Mouse (Mus musculus) liver, adult 2 months (tissue): ENCODE measurements around the gene Pyurf.

Experiments
- CTCF ChIP-seq: fragments of 200-500 bp; IDR thresholded peaks from 2 replicates; pipeline ENCODE4 v1.5.1; 2011; ENCODE audit warnings: low read depth, low read length, control low read depth
- POLR2A ChIP-seq: fragments of 200-500 bp; IDR thresholded peaks from 2 replicates; pipeline ENCODE4 v1.6.1; 2011; ENCODE audit warnings: low read length, control low read depth; ENCODE audit not compliant: insufficient read depth; ENCODE audit errors: extremely low read depth

DNA sequence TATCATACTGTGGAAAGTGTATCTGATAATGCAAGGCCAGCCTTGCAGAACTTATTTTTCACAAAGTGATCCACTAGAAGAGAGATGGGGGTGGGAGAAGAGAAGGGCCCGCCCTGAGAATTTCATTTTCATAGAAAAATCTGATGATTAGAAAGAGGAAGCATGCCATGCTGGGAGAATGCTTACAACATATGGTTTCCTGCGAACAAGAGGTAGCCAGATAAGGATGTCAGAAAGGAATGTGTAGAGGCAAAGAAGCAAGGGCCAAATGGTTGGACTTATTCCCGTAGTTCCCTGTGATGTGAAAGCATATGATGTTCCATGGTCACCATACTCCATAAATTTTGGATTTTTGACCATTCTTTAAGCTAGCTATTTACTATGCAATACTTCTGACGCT is 30.6 kb downstream of the Pyurf start:
- TF ChIP-seq CTCF = no peak
- no peak for TF ChIP-seq POLR2A
